16 mouse cellular contexts compared by ENCODE assay signal in the genomic region with DNA sequence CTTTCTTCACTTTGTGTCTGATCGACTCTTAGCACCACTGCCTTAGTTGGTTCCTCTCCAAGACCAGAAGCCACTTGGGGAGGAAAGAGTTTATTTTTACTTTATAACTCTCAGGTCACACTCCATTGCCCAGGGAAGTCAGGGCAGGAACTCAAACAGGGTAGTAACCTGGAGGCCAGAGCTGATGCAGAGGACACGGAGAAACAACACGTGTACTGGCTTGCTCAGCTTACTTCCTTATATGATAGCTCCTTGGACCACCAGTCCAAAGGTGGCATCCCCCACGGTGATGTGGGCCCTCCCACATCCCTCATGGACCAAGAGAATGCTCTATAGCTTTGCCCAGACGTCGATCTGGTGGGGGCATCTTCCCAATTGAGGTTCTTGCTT. TPM values are rescaled to one million over a fixed set of nuclear protein-coding genes. Genes with fewer than 3 reads are reported as not detected.
A peak's percentile ranks its signal among the peaks of the same experiment; 100 is the strongest.
DNase-seq lines count a peak whose midpoint lies in the region.
"Had no signal": no experiment of that assay in that cellular context is flagged by ENCODE, and none has a peak within 500 bp of the region (broad histone marks: within the 10 kb centered on the region; RNA-seq: fewer than 3 reads in every experiment).

No protein-coding gene starts in this region.

- DNase-seq in heart, adult 11 months = peak; percentile 83
- DNase-seq in heart, adult 8-10 months (ENCODE audit: low spot score) = no peak
- peak; percentile 72 to 74 for DNase-seq in kidney, adult 8-10 months
- DNase-seq in kidney, postnatal 10 days = peak; percentile 50
- DNase-seq in kidney, postnatal 4 days = peak; percentile 20 to 49
- DNase-seq in adrenal gland, adult 18-20 months (ENCODE audit: low spot score in 2 of 2) = no peak
- no peak for DNase-seq in layer of hippocampus, postnatal 25 days (ENCODE audit: extremely low spot score in 1 of 2, low spot score in 1 of 2)
- DNase-seq: adrenal gland, postnatal 25 days; cerebellum, adult 18-20 months; cerebellum, adult 9-11 months; gastrocnemius, adult 2 months; gastrocnemius, postnatal 36 days; heart, adult 18-20 months; heart, postnatal 14 days had no signal

RNA-seq across cellular contexts. Expression of gene Ywhah, which starts 26.7 kb away (rescaled TPM):
- 10 to 100 TPM; 73.8 to 88.7 (median 82.1) TPM for total RNA-seq in heart, adult 8-10 months (2022)
- total RNA-seq in adrenal gland, adult 18-20 months (2021) = 100 to 1,000 TPM; 183 to 185 TPM
- 1,000 to 10,000 TPM; 1,285 to 1,312 TPM for total RNA-seq in layer of hippocampus, postnatal 25 days (2021)

RNA-seq across cellular contexts. Expression of gene Slc5a1, which starts 58.7 kb away (rescaled TPM):
- total RNA-seq in heart, adult 8-10 months (2022) = under 1 TPM; 0.19 to 0.57 (median 0.41) TPM
- total RNA-seq in adrenal gland, adult 18-20 months (2021) = not detected
- under 1 TPM; 0.14 to 0.20 TPM for total RNA-seq in layer of hippocampus, postnatal 25 days (2021)
- total RNA-seq: adrenal gland, postnatal 25 days; gastrocnemius, adult 2 months; gastrocnemius, postnatal 36 days; hematopoietic stem cell, adult 5-6 weeks; MEL had no signal

Comparison
In these comparisons a context has a peak if more than half of its experiments do, and no peak if none do; other contexts are left out.
1. DNase-seq: peak in heart, adult 11 months (single experiment), kidney, adult 8-10 months (2 of 2), kidney, postnatal 10 days (single experiment) and kidney, postnatal 4 days (2 of 2); none in heart, adult 8-10 months (single experiment), adrenal gland, adult 18-20 months (0 of 2) and layer of hippocampus, postnatal 25 days (0 of 2).
2. RNA of gene Ywhah, which starts 26.7 kb away (total RNA-seq): 1,285 to 1,312 TPM in layer of hippocampus, postnatal 25 days; 183 to 185 TPM in adrenal gland, adult 18-20 months and 73.8 to 88.7 TPM in heart, adult 8-10 months; every median in the first group is over 4 times any median in the second.